Mouse (Mus musculus) Patski (cell line): ENCODE measurements at regions not wholly inside any gene's neighbourhood (a gene's known extent, or its start where the extent isn't known, plus 50 kb on each side); places are given as distances from the start of the nearest gene placed in this dataset.

ENCODE experiments used
- ATAC-seq: fragments of 100-300 bp; one replicate; pipeline ENCODE4 v1.8.0; 2021
- CTCF ChIA-PET: fragments of 350-600 bp; sonication (Branson Sonifier 250); formaldehyde crosslinking; loops from one replicate; lab custom pipeline; 2022; ENCODE audit warnings: inconsistent platforms; lab: Charles Lee
- POLR2A ChIA-PET: fragments of 350-600 bp; sonication (Branson Sonifier 250); formaldehyde crosslinking; loops from one replicate; lab custom pipeline; 2022; ENCODE audit warnings: antibody characterized with exemption, inconsistent platforms; lab: Charles Lee
- DNase-seq: peaks from one replicate; pipeline ENCODE4 v3.0.0-alpha.2; 2011; ENCODE audit warnings: low read depth, low spot score
- H3K27me3 ChIP-seq: fragments of 371-371 bp; one replicate; pipeline ENCODE4 v1.5.1; 2021
- CTCF ChIP-seq: fragments of 100-300 bp; IDR thresholded peaks from one replicate; pipeline ENCODE4 v1.5.1; 2021
- in situ Hi-C: fragments of 300-500 bp; cut with MboI; formaldehyde crosslinking; loops from 3 replicates; pipeline ENCODE4 v1.11.1; 2018; ENCODE audit warnings: low pct_unique_long_range_greater_than_20kb, mixed read lengths

DNA sequence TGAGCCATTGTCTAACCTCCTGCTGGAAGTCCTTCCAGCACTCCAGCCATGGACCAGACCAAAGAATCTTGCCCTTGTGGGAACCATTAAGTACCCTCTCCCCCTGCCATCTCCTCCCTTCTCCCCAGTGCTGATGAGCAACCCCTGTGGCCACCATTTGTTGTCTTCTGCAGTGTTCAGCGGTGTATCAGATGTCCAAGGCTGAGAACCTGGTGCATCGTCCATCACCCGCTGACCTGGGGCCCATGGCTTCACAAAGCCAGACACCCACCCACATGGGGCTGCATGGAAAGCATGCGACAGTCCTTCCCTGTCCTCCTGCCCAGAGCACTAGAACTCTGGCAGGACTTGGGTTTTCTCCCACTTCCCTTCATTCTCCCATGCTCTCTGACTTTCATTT, 1596.7 kb downstream of the D3Ertd751e start:
- ATAC-seq = no peak
- POLR2A ChIA-PET = interaction anchor here (0.7 kb wide), 1 partner anchor 45 kb away, joined by 3 read pairs; no protein-coding TSS in a partner anchor

GRCm38 (mm10) chr3:43342928-43343327, 1600.5 kb downstream of the D3Ertd751e start:
- no peaks in the 10 kb centered on the region for H3K27me3 ChIP-seq
- ATAC-seq (no peak), DNase-seq (no peak)
- ChIA-PET POLR2A (no interaction called here), CTCF (interaction anchor here (1.1 kb wide), 1 partner anchor 9 kb away, joined by 4 read pairs; no protein-coding TSS in a partner anchor)
- in situ Hi-C loops = no loop called here
- no peak for TF ChIP-seq CTCF

More for the DNA sequence above, 1596.7 kb downstream of the D3Ertd751e start:
- H3K27me3 ChIP-seq = no peaks in the 10 kb centered on the region
- no peak for DNase-seq
- in situ Hi-C loops = no loop called here
- CTCF ChIA-PET = no interaction called here
- TF ChIP-seq CTCF = no peak

DNA sequence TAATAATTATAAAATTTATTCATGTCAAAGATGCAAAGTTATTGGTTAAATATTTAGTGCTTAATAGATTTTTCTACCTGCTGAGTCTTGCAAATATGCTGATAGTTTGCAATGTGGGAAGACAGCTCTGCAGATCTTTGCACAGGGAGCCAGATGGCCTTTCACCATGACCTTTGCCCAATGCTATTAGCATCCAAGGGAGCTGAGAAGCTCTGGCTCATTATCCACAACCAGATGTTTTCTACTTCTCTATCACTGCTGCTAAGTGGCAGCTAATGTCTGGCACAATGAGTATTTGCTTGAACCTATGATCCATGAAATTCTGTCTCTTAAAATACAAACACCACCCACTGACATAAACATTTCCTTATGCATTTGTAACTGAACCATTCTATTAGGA, 1610.4 kb downstream of the D3Ertd751e start:
- ChIA-PET POLR2A (no interaction called here), CTCF (no interaction called here)
- no peak for TF ChIP-seq CTCF
- DNase-seq = no peak
- in situ Hi-C loops = no loop called here
- no peaks in the 10 kb centered on the region for H3K27me3 ChIP-seq
- no peak for ATAC-seq

GRCm38 (mm10) chr3:43358511-43358910, 1616.1 kb downstream of the D3Ertd751e start:
- ChIA-PET CTCF (no interaction called here), POLR2A (no interaction called here)
- H3K27me3 ChIP-seq = no peaks in the 10 kb centered on the region
- in situ Hi-C loops = no loop called here
- no peak for ATAC-seq
- DNase-seq = no peak
- no peak for TF ChIP-seq CTCF

- no peak for ATAC-seq
- DNase-seq = no peak
- POLR2A ChIA-PET = no interaction called here
- H3K27me3 ChIP-seq = no peaks in the 10 kb centered on the region
- in situ Hi-C loops = no loop called here
- no peak for TF ChIP-seq CTCF
- CTCF ChIA-PET = no interaction called here
Observed at GRCm38 (mm10) chr3:43399893-43400292, 1657.5 kb downstream of the D3Ertd751e start.

GRCm38 (mm10) chr3:43424886-43425285, 1682.5 kb downstream of the D3Ertd751e start:
- H3K27me3 ChIP-seq = no peaks in the 10 kb centered on the region
- DNase-seq (no peak), ATAC-seq (no peak)
- ChIA-PET CTCF (no interaction called here), POLR2A (no interaction called here)
- in situ Hi-C loops = no loop called here
- no peak for TF ChIP-seq CTCF

DNA sequence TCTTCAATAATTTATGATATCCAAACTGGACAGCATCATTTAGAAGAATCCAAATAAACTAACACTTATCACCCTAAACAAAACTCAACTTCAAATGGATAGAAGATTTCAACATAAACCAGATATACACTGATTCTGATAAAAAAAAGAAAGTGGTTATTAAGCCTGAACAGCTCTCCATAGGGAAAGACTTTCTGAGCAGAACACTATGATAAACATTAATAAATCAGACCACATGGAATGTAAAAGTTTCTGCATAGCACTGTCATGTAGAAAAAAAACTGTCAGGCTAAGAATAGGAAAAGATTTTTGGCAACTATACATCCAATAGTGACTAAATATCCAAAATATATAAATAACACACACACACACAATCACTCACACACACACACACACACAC, 1684.3 kb downstream of the D3Ertd751e start:
- ChIA-PET POLR2A (no interaction called here), CTCF (interaction anchor here (1.5 kb wide), 1 partner anchor 9 kb away, joined by 3 read pairs; no protein-coding TSS in a partner anchor)
- no peaks in the 10 kb centered on the region for H3K27me3 ChIP-seq
- no peak for ATAC-seq
- DNase-seq = no peak
- TF ChIP-seq CTCF = no peak
- in situ Hi-C loops = no loop called here

DNA sequence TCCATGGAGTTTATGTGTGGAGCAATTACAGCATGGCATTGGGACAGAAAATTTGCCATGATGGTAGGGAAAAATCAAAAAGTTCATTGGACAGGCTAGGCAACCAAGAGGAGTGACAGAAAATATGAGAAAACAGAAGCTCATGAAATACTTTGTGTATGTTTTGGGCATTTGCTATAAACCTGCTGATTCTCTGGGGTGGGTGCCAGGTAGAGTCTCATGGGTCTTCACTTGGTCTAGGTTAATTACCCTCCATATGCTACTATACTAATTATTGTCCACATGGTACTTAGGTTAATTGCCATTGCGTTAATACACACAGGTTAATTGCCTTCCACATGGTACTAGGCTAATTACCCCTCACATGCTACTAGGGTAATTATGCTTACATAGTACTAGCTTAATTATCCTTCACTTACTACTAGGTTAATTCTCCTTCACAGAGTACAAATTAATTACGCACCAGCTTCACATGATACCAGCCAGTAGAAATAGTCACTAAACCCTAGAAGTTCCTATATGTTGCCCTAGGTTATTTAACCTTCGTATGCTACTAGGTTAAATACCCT, 1719.2 kb downstream of the D3Ertd751e start:
- ChIA-PET CTCF (no interaction called here), POLR2A (no interaction called here)
- H3K27me3 ChIP-seq = no peaks in the 10 kb centered on the region
- DNase-seq (no peak), ATAC-seq (no peak)
- in situ Hi-C loops = no loop called here
- TF ChIP-seq CTCF = no peak
